Mouse (Mus musculus): ENCODE measurements around the gene Gpr146. TPM values are rescaled to one million over a fixed set of nuclear protein-coding genes. Genes with fewer than 3 reads are reported as not detected.

Gpr146 gene
- total and polyA plus RNA-seq, 3 experiments = 21.3 to 34.2 (median 26.8) TPM

- ATAC-seq (ENCODE audit: extremely low read depth, insufficient number of reproducible peaks, low FRiP score, poor library complexity, severe bottlenecking) (no peak), DNase-seq (ENCODE audit: low spot score) (no peak)
- Histone ChIP-seq H3K9me3 (replicated peaks) (no peaks in the 10 kb centered on the region), H3K27me3 (ENCODE audit: insufficient read depth, low read length) (no peaks in the 10 kb centered on the region; the same call in 1 of the 2 replicates), H3K4me3 (ENCODE audit: low read depth, low read length) (no peak within 1 kb of the TSS), H3K4me1 (ENCODE audit: insufficient read depth, low read depth, low read length) (peaks cover 5% of the 10 kb centered on the region; the same call in 1 of the 2 replicates), H3K36me3 (replicated peaks) (peaks cover 75% of the 10 kb centered on the region)
- TF ChIP-seq POLR2AphosphoS5 (IDR thresholded peaks at IDR 0.05; ENCODE audit: insufficient replicate concordance, low read depth, low read length) (no peak), CTCF (IDR thresholded peaks at IDR 0.05; ENCODE audit: low read depth, low read length) (no peak), TAL1 (conservative IDR thresholded peaks at IDR 0.05; ENCODE audit: low read depth, low read length) (no peak), GATA2 (IDR thresholded peaks at IDR 0.05; ENCODE audit: borderline replicate concordance, low read depth, low read length) (no peak)
These were observed 45.7 kb downstream of the Gpr146 start, which contains the start of gene Gper1 for GRCm38 (mm10) chr5:139423026-139423865. Gene Gper1 (plus strand): TSS chr5:139423151.

- TF ChIP-seq POLR2AphosphoS5 (IDR thresholded peaks at IDR 0.05; ENCODE audit: insufficient replicate concordance, low read depth, low read length) (no peak), GATA1 (IDR thresholded peaks at IDR 0.05; ENCODE audit: borderline replicate concordance, low read length) (no peak), GATA2 (IDR thresholded peaks at IDR 0.05; ENCODE audit: borderline replicate concordance, low read depth, low read length) (no peak), TAL1 (conservative IDR thresholded peaks at IDR 0.05; ENCODE audit: low read depth, low read length) (no peak), CTCF (IDR thresholded peaks at IDR 0.05; ENCODE audit: low read depth, low read length) (no peak)
- Histone ChIP-seq H3K36me3 (replicated peaks) (peaks cover 71% of the 10 kb centered on the region), H3K4me1 (ENCODE audit: insufficient read depth, low read depth, low read length) (peaks cover 8% of the 10 kb centered on the region), H3K9me3 (replicated peaks) (no peaks in the 10 kb centered on the region), H3K4me3 (ENCODE audit: low read depth, low read length) (no peak overlapping the region), H3K27me3 (ENCODE audit: insufficient read depth, low read length) (no peaks in the 10 kb centered on the region; the same call in 1 of the 2 replicates)
- no peak for ATAC-seq (ENCODE audit: extremely low read depth, insufficient number of reproducible peaks, low FRiP score, poor library complexity, severe bottlenecking)
- no peak for DNase-seq (ENCODE audit: low spot score)
These were observed 47.7 kb downstream of the Gpr146 start for GRCm38 (mm10) chr5:139425198-139425597.

GRCm38 (mm10) chr5:139427001-139427400 lies 49.5 kb downstream of the Gpr146 start:
- no peaks in the 10 kb centered on the region; the same call in 1 of the 2 replicates for H3K27me3 ChIP-seq (ENCODE audit: insufficient read depth, low read length)
- no peak for ATAC-seq (ENCODE audit: extremely low read depth, insufficient number of reproducible peaks, low FRiP score, poor library complexity, severe bottlenecking)
- no peaks in the 10 kb centered on the region for H3K9me3 ChIP-seq (replicated peaks)
- peaks cover 77% of the 10 kb centered on the region for H3K36me3 ChIP-seq (replicated peaks)
- H3K4me3 ChIP-seq (ENCODE audit: low read depth, low read length) = no peak overlapping the region
- no peak for DNase-seq (ENCODE audit: low spot score)
- TF ChIP-seq POLR2AphosphoS5 (IDR thresholded peaks at IDR 0.05; ENCODE audit: insufficient replicate concordance, low read depth, low read length) = no peak
- no peak for TF ChIP-seq CTCF (IDR thresholded peaks at IDR 0.05; ENCODE audit: low read depth, low read length)
- TF ChIP-seq TAL1 (conservative IDR thresholded peaks at IDR 0.05; ENCODE audit: low read depth, low read length) = no peak
- TF ChIP-seq GATA1 (IDR thresholded peaks at IDR 0.05; ENCODE audit: borderline replicate concordance, low read length) = no peak
- TF ChIP-seq GATA2 (IDR thresholded peaks at IDR 0.05; ENCODE audit: borderline replicate concordance, low read depth, low read length) = no peak
- H3K4me1 ChIP-seq (ENCODE audit: insufficient read depth, low read depth, low read length) = peaks cover 11% of the 10 kb centered on the region

GRCm38 (mm10) chr5:139427989-139428388 lies 50.5 kb downstream of the Gpr146 start:
- no peaks in the 10 kb centered on the region for H3K9me3 ChIP-seq (replicated peaks)
- peaks cover 84% of the 10 kb centered on the region for H3K36me3 ChIP-seq (replicated peaks)
- no peak for ATAC-seq (ENCODE audit: extremely low read depth, insufficient number of reproducible peaks, low FRiP score, poor library complexity, severe bottlenecking)
- DNase-seq (ENCODE audit: low spot score) = no peak
- peaks cover 11% of the 10 kb centered on the region for H3K4me1 ChIP-seq (ENCODE audit: insufficient read depth, low read depth, low read length)
- no peaks in the 10 kb centered on the region; the same call in 1 of the 2 replicates for H3K27me3 ChIP-seq (ENCODE audit: insufficient read depth, low read length)
- no peak overlapping the region for H3K4me3 ChIP-seq (ENCODE audit: low read depth, low read length)
- TF ChIP-seq GATA2 (IDR thresholded peaks at IDR 0.05; ENCODE audit: borderline replicate concordance, low read depth, low read length) (no peak), CTCF (IDR thresholded peaks at IDR 0.05; ENCODE audit: low read depth, low read length) (no peak), POLR2AphosphoS5 (IDR thresholded peaks at IDR 0.05; ENCODE audit: insufficient replicate concordance, low read depth, low read length) (no peak), GATA1 (IDR thresholded peaks at IDR 0.05; ENCODE audit: borderline replicate concordance, low read length) (no peak), TAL1 (conservative IDR thresholded peaks at IDR 0.05; ENCODE audit: low read depth, low read length) (no peak)

- ATAC-seq (ENCODE audit: extremely low read depth, insufficient number of reproducible peaks, low FRiP score, poor library complexity, severe bottlenecking) (no peak), DNase-seq (ENCODE audit: low spot score) (peak; percentile 11)
- no peaks in the 10 kb centered on the region for H3K9me3 ChIP-seq (replicated peaks)
These were observed 52.4 kb downstream of the Gpr146 start for GRCm38 (mm10) chr5:139429818-139430341.

GRCm38 (mm10) chr5:139432333-139432732 lies 54.8 kb downstream of the Gpr146 start:
- Histone ChIP-seq H3K9me3 (replicated peaks) (no peaks in the 10 kb centered on the region), H3K27me3 (ENCODE audit: insufficient read depth, low read length) (no peaks in the 10 kb centered on the region), H3K4me1 (ENCODE audit: insufficient read depth, low read depth, low read length) (peaks cover 11% of the 10 kb centered on the region), H3K4me3 (ENCODE audit: low read depth, low read length) (no peak overlapping the region), H3K36me3 (replicated peaks) (peaks cover 85% of the 10 kb centered on the region)
- ATAC-seq (ENCODE audit: extremely low read depth, insufficient number of reproducible peaks, low FRiP score, poor library complexity, severe bottlenecking) (no peak), DNase-seq (ENCODE audit: low spot score) (no peak)
- no peak for TF ChIP-seq GATA2 (IDR thresholded peaks at IDR 0.05; ENCODE audit: borderline replicate concordance, low read depth, low read length)
- no peak for TF ChIP-seq TAL1 (conservative IDR thresholded peaks at IDR 0.05; ENCODE audit: low read depth, low read length)
- TF ChIP-seq CTCF (IDR thresholded peaks at IDR 0.05; ENCODE audit: low read depth, low read length) = no peak
- TF ChIP-seq POLR2AphosphoS5 (IDR thresholded peaks at IDR 0.05; ENCODE audit: insufficient replicate concordance, low read depth, low read length) = no peak
- TF ChIP-seq GATA1 (IDR thresholded peaks at IDR 0.05; ENCODE audit: borderline replicate concordance, low read length) = no peak

More at GRCm38 (mm10) chr5:139429818-139430341, 52.4 kb downstream of the Gpr146 start:
- no peak for TF ChIP-seq GATA2 (IDR thresholded peaks at IDR 0.05; ENCODE audit: borderline replicate concordance, low read depth, low read length)
- TF ChIP-seq POLR2AphosphoS5 (IDR thresholded peaks at IDR 0.05; ENCODE audit: insufficient replicate concordance, low read depth, low read length) = no peak
- TF ChIP-seq TAL1 (conservative IDR thresholded peaks at IDR 0.05; ENCODE audit: low read depth, low read length) = no peak
- no peak for TF ChIP-seq CTCF (IDR thresholded peaks at IDR 0.05; ENCODE audit: low read depth, low read length)
- no peak for TF ChIP-seq GATA1 (IDR thresholded peaks at IDR 0.05; ENCODE audit: borderline replicate concordance, low read length)
- no peaks in the 10 kb centered on the region for H3K27me3 ChIP-seq (ENCODE audit: insufficient read depth, low read length)
- peaks cover 89% of the 10 kb centered on the region for H3K36me3 ChIP-seq (replicated peaks)
- no peak overlapping the region for H3K4me3 ChIP-seq (ENCODE audit: low read depth, low read length)
- peaks cover 11% of the 10 kb centered on the region for H3K4me1 ChIP-seq (ENCODE audit: insufficient read depth, low read depth, low read length)
